Mouse (Mus musculus): ENCODE results near the gene Jag1.

The Jag1 gene

GRCm38 (mm10) chr2:137063829-137064228, 52.6 kb downstream of the Jag1 start:
- no peak for DNase-seq (ENCODE audit: low spot score)

DNA sequence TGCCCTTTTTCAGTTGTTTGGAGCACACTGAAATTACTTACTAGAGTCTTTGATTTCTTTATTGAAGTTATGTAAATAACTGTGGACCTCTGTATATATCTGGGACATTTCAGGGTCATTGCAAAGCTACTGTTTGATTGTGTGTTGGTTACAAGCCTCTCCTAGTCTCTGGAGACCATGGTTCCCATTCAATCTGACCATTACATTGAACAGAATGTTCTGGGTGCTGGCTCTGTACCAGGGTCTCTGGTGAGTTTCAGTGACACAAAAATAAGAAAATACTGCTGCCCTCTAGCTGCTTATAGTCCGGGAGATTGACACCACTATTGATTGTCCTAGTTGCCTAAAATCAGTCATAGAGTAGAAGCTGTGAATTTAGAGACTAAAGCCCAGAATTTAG, 66.5 kb downstream of the Jag1 start:
- no peak for DNase-seq (ENCODE audit: low spot score)

DNA sequence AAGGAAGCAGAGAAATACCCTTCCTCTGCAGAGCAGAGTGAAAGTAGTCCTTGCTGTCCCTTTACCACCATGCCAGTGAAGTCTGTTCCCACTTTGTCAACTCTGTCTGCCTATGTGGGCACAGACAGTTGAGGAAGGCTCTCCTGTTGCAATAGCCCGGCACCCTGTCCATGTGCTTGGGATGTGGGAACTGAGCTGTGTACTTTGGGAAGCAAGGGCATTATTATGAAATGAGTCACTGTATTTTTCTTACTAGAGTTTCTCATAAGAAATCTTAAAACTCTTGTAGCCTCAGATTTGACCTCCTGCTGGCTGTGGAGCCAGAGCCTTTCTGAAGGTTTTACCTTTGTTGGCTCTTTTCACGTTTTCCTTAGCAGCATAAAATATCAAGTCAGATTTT, 67.1 kb downstream of the Jag1 start:
- no peak for DNase-seq (ENCODE audit: low spot score)

DNA sequence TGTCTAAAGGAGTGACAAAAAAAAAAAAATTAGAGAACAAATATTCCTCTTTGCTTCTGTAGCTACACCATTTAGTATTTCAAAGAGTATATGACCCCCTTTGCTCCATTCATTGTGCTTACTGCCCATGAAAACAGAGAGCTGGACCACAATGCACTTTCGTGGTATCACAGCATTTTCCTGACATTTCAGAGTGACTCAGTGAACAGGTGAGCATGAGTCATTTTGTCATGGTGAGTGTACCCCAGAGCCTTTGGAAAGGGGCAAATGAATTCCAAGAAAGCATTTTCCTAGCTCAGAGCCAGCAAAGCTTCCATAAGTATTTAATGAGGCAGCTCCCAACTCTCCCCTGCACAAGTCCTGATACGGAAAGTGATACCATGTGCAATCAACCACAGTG, 72.3 kb downstream of the Jag1 start:
- no peak for DNase-seq (ENCODE audit: low spot score)
